In genomic region chr3:80958591-80958990, GRCm38 (mm10) we compare ENCODE assay signal across 8 mouse cellular contexts. TPM values are rescaled to one million over a fixed set of nuclear protein-coding genes. Genes with fewer than 3 reads are reported as not detected.
A peak's percentile ranks its signal among the peaks of the same experiment; 100 is the strongest.
DNase-seq lines count a peak whose midpoint lies in the region; ATAC-seq and TF ChIP-seq lines count a peak whose summit lies in the region.

No protein-coding gene starts in this region.

- no peaks in the 10 kb centered on the region for H3K9me3 ChIP-seq in midbrain, embryonic 14.5 days (ENCODE audit: control insufficient read depth, low read length)

- H3K4me1 ChIP-seq in thymus, adult 2 months (replicated peaks; ENCODE audit: control insufficient read depth, insufficient read depth, low read length), result no peaks in the 10 kb centered on the region
- H3K4me1 ChIP-seq in midbrain, embryonic 14.5 days (ENCODE audit: control insufficient read depth, insufficient read depth, low read length), result no peaks in the 10 kb centered on the region
- H3K4me1 ChIP-seq in small intestine, adult 2 months (ENCODE audit: control insufficient read depth, insufficient read depth, insufficient read length, low read length), result no peaks in the 10 kb centered on the region

- intact Hi-C loops in left cerebral cortex, postnatal 14 days (cut with DNase I), result loop anchor here (1.0 to 2.0 kb wide), 2 partner anchors 825 to 966 kb away; no protein-coding TSS in a partner anchor

- no peak overlapping the region for H3K27ac ChIP-seq in thymus, adult 2 months (ENCODE audit: control insufficient read depth, insufficient read depth, low read length)
- no peak overlapping the region for H3K27ac ChIP-seq in midbrain, embryonic 14.5 days (replicated peaks; ENCODE audit: low read depth, low read length)
- H3K27ac ChIP-seq in small intestine, adult 2 months (ENCODE audit: insufficient read depth, low read depth, low read length), result no peak overlapping the region

- H3K4me2 ChIP-seq in midbrain, embryonic 14.5 days (ENCODE audit: low read length), result no peak overlapping the region

- H3K27me3 ChIP-seq in thymus, adult 2 months (ENCODE audit: control insufficient read depth, insufficient read depth, low read length), result no peaks in the 10 kb centered on the region
- H3K27me3 ChIP-seq in midbrain, embryonic 14.5 days (ENCODE audit: control insufficient read depth, insufficient read depth, low read length), result no peaks in the 10 kb centered on the region
- no peaks in the 10 kb centered on the region for H3K27me3 ChIP-seq in small intestine, adult 2 months (ENCODE audit: control insufficient read depth, insufficient read depth, low read length)

- ATAC-seq in midbrain, embryonic 14.5 days (ENCODE audit: low FRiP score, low TSS enrichment), result peak; percentile 76; the same call in 1 of the 2 replicates

- WGBS in thymus, adult 2 months, result 52% methylated on average over 1 of the region's 1 CpGs
- WGBS in midbrain, embryonic 14.5 days, result 70% methylated on average over 1 of the region's 1 CpGs
- 12% methylated on average over 1 of the region's 1 CpGs for WGBS in small intestine, adult 2 months

- no peak overlapping the region for H3K4me3 ChIP-seq in thymus, adult 2 months (ENCODE audit: control insufficient read depth, insufficient read depth, low read length)
- no peak overlapping the region for H3K4me3 ChIP-seq in midbrain, embryonic 14.5 days (replicated peaks; ENCODE audit: low read depth, low read length)
- no peak overlapping the region for H3K4me3 ChIP-seq in small intestine, adult 2 months (ENCODE audit: low read depth, low read length)

- H3K9ac ChIP-seq in midbrain, embryonic 14.5 days (replicated peaks; ENCODE audit: low read length), result no peak overlapping the region

- TF ChIP-seq CTCF in thymus, adult 2 months (IDR thresholded peaks at IDR 0.05; ENCODE audit: borderline replicate concordance, control insufficient read depth, extremely low read depth, insufficient read depth, low read length, poor library complexity), result no peak
- TF ChIP-seq CTCF in small intestine, adult 2 months (IDR thresholded peaks at IDR 0.05; ENCODE audit: extremely low read depth, insufficient read length, insufficient replicate concordance, low read depth, low read length), result peak; percentile 73; the same call in 1 of the 2 replicates

- TF ChIP-seq POLR2A in thymus, adult 2 months (IDR thresholded peaks at IDR 0.05; ENCODE audit: control insufficient read depth, extremely low read depth, insufficient read depth, low read length, poor library complexity), result no peak
- TF ChIP-seq POLR2A in small intestine, adult 2 months (IDR thresholded peaks at IDR 0.05; ENCODE audit: low read depth, low read length), result no peak

- peak; percentile 38 for DNase-seq in thymus, adult 2 months
- DNase-seq in thymus, adult 18-20 months, result no peak
- DNase-seq in cerebellum, adult 9-11 months, result peak; percentile 5
- peak; percentile 14 to 29 for DNase-seq in frontal cortex, postnatal 14 days (ENCODE audit: low spot score in 2 of 2)
- DNase-seq in kidney, adult 11 months, result peak; percentile 43
- DNase-seq in left cerebral cortex, postnatal 14 days (ENCODE audit: low spot score in 2 of 2), result peak; percentile 51 to 62
- peak; percentile 80 for DNase-seq in midbrain, embryonic 14.5 days

- no peaks in the 10 kb centered on the region for H3K36me3 ChIP-seq in thymus, adult 2 months (ENCODE audit: control insufficient read depth, insufficient read depth, low read length)
- no peaks in the 10 kb centered on the region for H3K36me3 ChIP-seq in midbrain, embryonic 14.5 days (ENCODE audit: control insufficient read depth, insufficient read depth, low read length)
- no peaks in the 10 kb centered on the region for H3K36me3 ChIP-seq in small intestine, adult 2 months (ENCODE audit: control insufficient read depth, insufficient read depth, low read length)

RNA-seq across cellular contexts. Expression of gene Glrb, which starts 45.1 kb away (rescaled TPM):
- 0.34 TPM in 2 replicates for polyA plus RNA-seq in thymus, adult 2 months (2012; rRNA removed)
- 100 to 1,000 TPM; 181 TPM for total RNA-seq in left cerebral cortex, postnatal 14 days (2021)
- 28.4 and 30.2 TPM in 2 replicates for polyA plus RNA-seq in midbrain, embryonic 14.5 days (2014; fragmentation: Nextera tagmentation; extraction: Ambion mirVana)
- polyA plus RNA-seq in small intestine, adult 2 months (2012; rRNA removed), result 0.06 and 0.10 TPM in 2 replicates

Comparison
In these comparisons a context has a peak if more than half of its experiments do, and no peak if none do; other contexts are left out.
1. DNase-seq: peak in thymus, adult 2 months (single experiment), cerebellum, adult 9-11 months (single experiment), frontal cortex, postnatal 14 days (2 of 2), kidney, adult 11 months (single experiment), left cerebral cortex, postnatal 14 days (2 of 2) and midbrain, embryonic 14.5 days (single experiment); none in thymus, adult 18-20 months (0 of 2).
2. RNA of gene Glrb, which starts 45.1 kb away (polyA plus RNA-seq): 28.4 to 30.2 TPM in midbrain, embryonic 14.5 days; 0.34 TPM in thymus, adult 2 months and 0.06 to 0.10 TPM in small intestine, adult 2 months; every median in the first group is over 10 times any median in the second.